Comparison of ENCODE assay signal across 8 mouse cellular contexts in genomic region chr2:92376300-92376699, GRCm38 (mm10). TPM values are rescaled to one million over a fixed set of nuclear protein-coding genes. Genes with fewer than 3 reads are reported as not detected.
DNase-seq lines count a peak whose midpoint lies in the region; ATAC-seq and TF ChIP-seq lines count a peak whose summit lies in the region.

No protein-coding gene starts in this region.

- H3K9me3 ChIP-seq in lung, embryonic 14.5 days (ENCODE audit: low read depth, low read length), result no peaks in the 10 kb centered on the region
- H3K9me3 ChIP-seq in embryonic facial prominence, embryonic 14.5 days (ENCODE audit: control insufficient read depth, low read length), result no peaks in the 10 kb centered on the region
- H3K9me3 ChIP-seq in intestine, embryonic 14.5 days (ENCODE audit: control insufficient read depth, low read length), result no peaks in the 10 kb centered on the region
- H3K9me3 ChIP-seq in neural tube, embryonic 12.5 days, result no peaks in the 10 kb centered on the region

- 81% methylated on average over 6 of the region's 6 CpGs for WGBS in lung, embryonic 14.5 days
- WGBS in lung, adult 2 months, result 70% methylated on average over 6 of the region's 6 CpGs
- 79% methylated on average over 6 of the region's 6 CpGs for WGBS in embryonic facial prominence, embryonic 14.5 days
- WGBS in intestine, embryonic 14.5 days, result 84% methylated on average over 6 of the region's 6 CpGs
- WGBS in neural tube, embryonic 12.5 days, result 84% methylated on average over 6 of the region's 6 CpGs

- peak overlapping the region; percentile 97 for H3K4me2 ChIP-seq in lung, embryonic 14.5 days
- peak overlapping the region; percentile 91 for H3K4me2 ChIP-seq in embryonic facial prominence, embryonic 14.5 days (ENCODE audit: low read depth, low read length)
- peak overlapping the region; percentile 95 for H3K4me2 ChIP-seq in intestine, embryonic 14.5 days (ENCODE audit: low read length)
- peak overlapping the region; percentile 91 for H3K4me2 ChIP-seq in neural tube, embryonic 12.5 days (replicated peaks)

- H3K27ac ChIP-seq in lung, embryonic 14.5 days (ENCODE audit: low read depth), result no peak overlapping the region
- H3K27ac ChIP-seq in embryonic facial prominence, embryonic 14.5 days (replicated peaks; ENCODE audit: low read depth, low read length), result no peak overlapping the region
- no peak overlapping the region for H3K27ac ChIP-seq in intestine, embryonic 14.5 days (ENCODE audit: low read depth)
- no peak overlapping the region for H3K27ac ChIP-seq in neural tube, embryonic 12.5 days

- peaks cover 13% of the 10 kb centered on the region; the same call in 1 of the 2 replicates for H3K4me1 ChIP-seq in lung, embryonic 14.5 days (ENCODE audit: insufficient read depth)
- H3K4me1 ChIP-seq in lung, adult 2 months (ENCODE audit: control insufficient read depth, insufficient read depth, low read length), result peaks cover 12% of the 10 kb centered on the region
- peaks cover 17% of the 10 kb centered on the region for H3K4me1 ChIP-seq in embryonic facial prominence, embryonic 14.5 days (ENCODE audit: control insufficient read depth, insufficient read depth, low read length)
- H3K4me1 ChIP-seq in intestine, embryonic 14.5 days (replicated peaks; ENCODE audit: control insufficient read depth, insufficient read depth, low read length), result peaks cover 18% of the 10 kb centered on the region
- H3K4me1 ChIP-seq in neural tube, embryonic 12.5 days, result peaks cover 26% of the 10 kb centered on the region

- TF ChIP-seq CTCF in lung, embryonic 14.5 days (IDR thresholded peaks at IDR 0.05; ENCODE audit: low read depth), result no peak
- no peak for TF ChIP-seq CTCF in lung, adult 2 months (IDR thresholded peaks at IDR 0.05; ENCODE audit: insufficient read depth, low read length)

- TF ChIP-seq POLR2A in lung, adult 2 months (IDR thresholded peaks at IDR 0.05; ENCODE audit: borderline replicate concordance, extremely low read depth, low read depth, low read length), result no peak

- peaks cover 10% of the 10 kb centered on the region for H3K27me3 ChIP-seq in lung, embryonic 14.5 days (ENCODE audit: insufficient read depth, low read length)
- peaks cover 1% of the 10 kb centered on the region for H3K27me3 ChIP-seq in embryonic facial prominence, embryonic 14.5 days (replicated peaks; ENCODE audit: control insufficient read depth, insufficient read depth, low read length)
- peaks cover 4% of the 10 kb centered on the region; the same call in 1 of the 2 replicates for H3K27me3 ChIP-seq in intestine, embryonic 14.5 days (replicated peaks; ENCODE audit: control insufficient read depth, insufficient read depth, low read length)
- H3K27me3 ChIP-seq in neural tube, embryonic 12.5 days (replicated peaks), result 0 out of 2 replicates have a peak, but pooled peaks cover 6% of the 10 kb centered on the region

- H3K4me3 ChIP-seq in lung, embryonic 14.5 days (ENCODE audit: low read depth, low read length), result peak overlapping the region; percentile 67
- H3K4me3 ChIP-seq in lung, adult 2 months (replicated peaks; ENCODE audit: extremely low read depth, low read depth, low read length), result no peak overlapping the region
- peak overlapping the region; percentile 72 for H3K4me3 ChIP-seq in embryonic facial prominence, embryonic 14.5 days (ENCODE audit: low read depth, low read length)
- peak overlapping the region; percentile 88 for H3K4me3 ChIP-seq in intestine, embryonic 14.5 days (ENCODE audit: low read depth, low read length)
- H3K4me3 ChIP-seq in neural tube, embryonic 12.5 days, result 0 out of 2 replicates have a peak overlapping the region, but pooled peaks have one; percentile 71

- DNase-seq in lung, embryonic 14.5 days, result no peak
- no peak for DNase-seq in lung, adult 2 months
- DNase-seq in embryonic facial prominence, embryonic 14.5 days (ENCODE audit: low spot score), result no peak
- no peak for DNase-seq in intestine, embryonic 14.5 days (ENCODE audit: low spot score)
- DNase-seq in embryo, embryonic 9.5 days (ENCODE audit: extremely low spot score), result no peak
- no peak for DNase-seq in thymus, postnatal 25 days
- DNase-seq in c-Kit-positive CD71-positive TER-119-positive erythroid progenitor cells, embryonic 14.5 days (ENCODE audit: low spot score), result no peak

- ATAC-seq in lung, embryonic 14.5 days (ENCODE audit: insufficient read depth), result no peak
- ATAC-seq in embryonic facial prominence, embryonic 14.5 days (ENCODE audit: low read depth), result no peak
- ATAC-seq in intestine, embryonic 14.5 days (replicated peaks; ENCODE audit: low FRiP score, low TSS enrichment, low read depth), result no peak
- ATAC-seq in neural tube, embryonic 12.5 days (ENCODE audit: low FRiP score, low read depth), result no peak

- peak overlapping the region; percentile 72 for H3K9ac ChIP-seq in lung, embryonic 14.5 days
- H3K9ac ChIP-seq in embryonic facial prominence, embryonic 14.5 days (ENCODE audit: low read depth, low read length), result peak overlapping the region; percentile 25; the same call in 1 of the 2 replicates
- H3K9ac ChIP-seq in intestine, embryonic 14.5 days (ENCODE audit: low read length), result no peak overlapping the region; the same call in 1 of the 2 replicates
- H3K9ac ChIP-seq in neural tube, embryonic 12.5 days, result peak overlapping the region; percentile 67; the same call in 1 of the 2 replicates

- H3K36me3 ChIP-seq in lung, embryonic 14.5 days (ENCODE audit: insufficient read depth), result peaks cover 37% of the 10 kb centered on the region
- peaks cover 28% of the 10 kb centered on the region for H3K36me3 ChIP-seq in embryonic facial prominence, embryonic 14.5 days (ENCODE audit: control insufficient read depth, insufficient read depth, low read length)
- peaks cover 35% of the 10 kb centered on the region for H3K36me3 ChIP-seq in intestine, embryonic 14.5 days (ENCODE audit: control insufficient read depth, insufficient read depth, low read length)
- H3K36me3 ChIP-seq in neural tube, embryonic 12.5 days, result peaks cover 43% of the 10 kb centered on the region

RNA-seq across cellular contexts. Expression of gene Large2, which starts 1.6 kb away (rescaled TPM):
- 15.3 and 16.6 TPM in 2 replicates for polyA plus RNA-seq in lung, embryonic 14.5 days (2014; fragmentation: Nextera tagmentation; extraction: Ambion mirVana)
- polyA plus RNA-seq in lung, adult 2 months (2012; rRNA removed), result 15.9 and 18.5 TPM in 2 replicates
- polyA plus RNA-seq in embryonic facial prominence, embryonic 14.5 days (2014; fragmentation: Nextera tagmentation; extraction: Ambion mirVana), result 10.7 and 11.1 TPM in 2 replicates
- 11.6 and 12.6 TPM in 2 replicates for polyA plus RNA-seq in intestine, embryonic 14.5 days (2014; fragmentation: Nextera tagmentation; extraction: Ambion mirVana)
- 1.8 and 2.6 TPM in 2 replicates for polyA plus RNA-seq in neural tube, embryonic 12.5 days (2016; fragmentation: Nextera tagmentation; extraction: Ambion mirVana)

RNA-seq across cellular contexts. Expression of gene Pex16, which starts 1.8 kb away (rescaled TPM):
- 16.6 and 19.8 TPM in 2 replicates for polyA plus RNA-seq in lung, embryonic 14.5 days (2014; fragmentation: Nextera tagmentation; extraction: Ambion mirVana)
- 42.8 and 47.4 TPM in 2 replicates for polyA plus RNA-seq in lung, adult 2 months (2012; rRNA removed)
- polyA plus RNA-seq in embryonic facial prominence, embryonic 14.5 days (2014; fragmentation: Nextera tagmentation; extraction: Ambion mirVana), result 19.6 and 22.7 TPM in 2 replicates
- polyA plus RNA-seq in intestine, embryonic 14.5 days (2014; fragmentation: Nextera tagmentation; extraction: Ambion mirVana), result 25.2 and 27.9 TPM in 2 replicates
- 26.5 and 28.7 TPM in 2 replicates for polyA plus RNA-seq in neural tube, embryonic 12.5 days (2016; fragmentation: Nextera tagmentation; extraction: Ambion mirVana)

RNA-seq across cellular contexts. Expression of gene 1700029I15Rik, which starts 6.0 kb away (rescaled TPM):
- polyA plus RNA-seq in lung, embryonic 14.5 days (2014; fragmentation: Nextera tagmentation; extraction: Ambion mirVana), result 1.1 and 1.2 TPM in 2 replicates
- 3.2 and 3.3 TPM in 2 replicates for polyA plus RNA-seq in lung, adult 2 months (2012; rRNA removed)
- 2.7 and 3.0 TPM in 2 replicates for polyA plus RNA-seq in embryonic facial prominence, embryonic 14.5 days (2014; fragmentation: Nextera tagmentation; extraction: Ambion mirVana)
- polyA plus RNA-seq in intestine, embryonic 14.5 days (2014; fragmentation: Nextera tagmentation; extraction: Ambion mirVana), result 1.7 TPM in 2 replicates
- polyA plus RNA-seq in neural tube, embryonic 12.5 days (2016; fragmentation: Nextera tagmentation; extraction: Ambion mirVana), result 5.8 and 7.3 TPM in 2 replicates

RNA-seq across cellular contexts. Expression of gene Mapk8ip1, which starts 24.8 kb away (rescaled TPM):
- 6.2 TPM in 2 replicates for polyA plus RNA-seq in lung, embryonic 14.5 days (2014; fragmentation: Nextera tagmentation; extraction: Ambion mirVana)
- polyA plus RNA-seq in lung, adult 2 months (2012; rRNA removed), result 18.3 and 23.2 TPM in 2 replicates
- 17.6 and 18.1 TPM in 2 replicates for polyA plus RNA-seq in embryonic facial prominence, embryonic 14.5 days (2014; fragmentation: Nextera tagmentation; extraction: Ambion mirVana)
- polyA plus RNA-seq in intestine, embryonic 14.5 days (2014; fragmentation: Nextera tagmentation; extraction: Ambion mirVana), result 11.8 and 13.2 TPM in 2 replicates
- 144 and 154 TPM in 2 replicates for polyA plus RNA-seq in neural tube, embryonic 12.5 days (2016; fragmentation: Nextera tagmentation; extraction: Ambion mirVana)

RNA-seq across cellular contexts. Expression of gene Cry2, which starts 57.5 kb away (rescaled TPM):
- polyA plus RNA-seq in lung, embryonic 14.5 days (2014; fragmentation: Nextera tagmentation; extraction: Ambion mirVana), result 19.9 and 22.0 TPM in 2 replicates
- 37.5 and 40.7 TPM in 2 replicates for polyA plus RNA-seq in lung, adult 2 months (2012; rRNA removed)
- 26.6 and 27.1 TPM in 2 replicates for polyA plus RNA-seq in embryonic facial prominence, embryonic 14.5 days (2014; fragmentation: Nextera tagmentation; extraction: Ambion mirVana)
- 16.7 and 18.2 TPM in 2 replicates for polyA plus RNA-seq in intestine, embryonic 14.5 days (2014; fragmentation: Nextera tagmentation; extraction: Ambion mirVana)
- polyA plus RNA-seq in neural tube, embryonic 12.5 days (2016; fragmentation: Nextera tagmentation; extraction: Ambion mirVana), result 32.7 and 33.6 TPM in 2 replicates
